Mouse (Mus musculus): Measurements from ENCODE around the gene Tspo2.
A peak's percentile ranks its signal among the peaks of the same experiment; 100 is the strongest.

Tspo2 gene

DNA sequence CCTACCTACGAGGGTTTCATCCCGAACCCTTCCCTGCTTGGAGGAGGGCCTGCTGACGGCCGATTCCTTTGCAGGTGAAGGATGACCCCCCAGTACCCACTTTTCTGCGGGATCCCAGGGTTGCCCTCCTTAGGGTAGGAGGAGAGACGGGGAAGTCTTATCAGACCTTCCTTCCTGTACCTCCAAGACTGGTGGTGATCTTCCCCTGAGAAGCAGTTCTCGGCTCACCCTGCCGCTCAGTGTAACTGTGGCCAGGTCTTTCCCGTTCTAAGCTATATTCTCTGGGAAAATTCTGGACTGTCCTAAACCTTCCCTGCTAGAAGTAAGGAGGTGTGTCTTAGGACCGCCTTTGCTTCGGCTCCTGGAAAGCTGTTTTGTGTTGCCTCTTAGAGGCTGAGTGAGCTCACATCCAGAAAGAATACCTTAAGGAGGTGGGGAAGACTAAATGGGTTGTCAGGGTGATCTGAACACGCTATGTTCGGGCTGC is 41.0 kb downstream of the Tspo2 start:
- peak; percentile 47; the same call in 1 of the 2 replicates for TF ChIP-seq GATA4 (IDR thresholded peaks at IDR 0.05; ENCODE audit: insufficient replicate concordance, low read length)

DNA sequence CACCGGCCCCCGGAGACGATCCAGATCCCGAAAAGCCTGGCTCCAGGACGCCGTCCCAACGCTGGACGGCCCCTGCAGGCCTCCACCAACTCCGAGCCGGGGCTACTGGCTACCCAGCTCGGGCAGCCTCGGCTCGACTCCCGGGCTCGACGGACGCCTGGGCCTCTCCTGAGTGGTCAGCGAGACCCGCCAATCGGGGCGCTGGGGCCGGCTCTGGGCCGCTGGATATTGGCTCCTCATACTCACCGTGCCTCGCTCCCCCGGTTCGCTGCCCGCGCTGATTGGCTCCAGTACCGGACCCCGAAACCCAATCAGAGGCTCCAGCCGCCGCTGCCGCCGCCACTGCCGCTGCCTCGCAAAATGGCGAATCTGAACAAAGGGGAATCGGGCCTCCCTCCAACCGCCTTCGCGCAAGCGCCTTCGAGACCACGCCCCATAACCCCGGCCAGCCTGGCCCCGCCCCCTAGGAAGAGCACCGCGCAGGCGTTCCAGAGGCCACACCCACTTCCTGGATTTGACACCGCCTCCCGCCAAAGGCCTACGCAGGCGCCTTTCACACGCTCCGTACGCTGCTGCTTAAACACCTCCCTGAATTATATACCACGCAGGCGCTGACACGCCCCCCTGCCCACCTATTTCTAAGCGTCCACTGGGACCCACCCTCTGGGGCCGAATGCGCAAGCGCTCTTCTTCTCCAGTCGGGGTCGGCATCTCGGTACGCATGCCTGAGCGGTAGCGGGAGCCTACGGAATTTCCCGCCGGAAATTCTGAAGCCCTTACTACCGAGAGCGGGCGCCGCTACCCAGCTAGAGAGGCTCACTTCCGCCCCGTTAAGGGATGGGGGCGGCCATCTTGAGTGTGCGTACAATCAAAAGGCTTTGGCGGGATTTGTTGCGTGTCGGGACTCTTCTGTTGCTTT is 41.7 kb downstream of the Tspo2 start, which contains the start of the genes Nfya and Oard1:
Gene Nfya (minus strand): TSS at position 527 of the 919 bp plus-strand sequence.
Gene Oard1 (plus strand): TSS at position 635 of the 919 bp plus-strand sequence.
- no peak for TF ChIP-seq GATA4 (IDR thresholded peaks at IDR 0.05; ENCODE audit: insufficient replicate concordance, low read length)

DNA sequence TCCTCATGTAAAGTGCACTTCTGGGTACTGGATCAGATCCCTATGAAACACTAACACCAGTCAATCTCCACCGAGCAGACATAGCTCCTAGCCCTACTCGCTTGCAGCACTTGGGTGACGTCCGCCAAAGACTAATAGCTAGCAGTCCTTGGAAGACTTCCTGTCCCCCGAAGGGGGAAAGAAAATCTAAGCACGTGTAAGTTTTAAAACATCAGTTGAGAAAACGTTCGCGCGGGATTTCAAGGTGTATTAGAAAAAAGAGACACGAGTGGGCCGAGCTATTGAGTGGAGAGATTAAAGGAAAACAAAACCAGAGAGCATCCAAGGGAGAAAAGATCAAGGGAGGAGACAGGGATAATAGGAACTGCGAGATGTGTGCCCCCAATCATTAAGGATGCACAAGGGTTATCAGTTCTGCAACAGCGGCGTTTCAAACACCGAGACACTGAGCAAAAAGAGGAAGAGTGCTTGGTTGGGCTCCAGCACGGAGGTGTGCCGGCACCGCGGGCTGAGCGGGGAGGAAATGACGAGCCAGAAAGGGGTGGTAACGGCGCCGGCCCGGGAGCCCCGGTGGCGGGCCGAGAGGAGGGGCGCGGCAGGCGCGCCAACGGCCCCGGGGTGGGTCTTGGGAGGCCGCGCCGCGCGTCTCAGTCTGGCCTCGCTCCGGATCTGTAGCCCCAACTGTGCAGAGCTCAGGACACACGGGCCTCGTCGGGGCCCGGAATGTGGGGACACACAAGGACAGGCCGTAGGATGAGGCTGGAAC is 42.6 kb downstream of the Tspo2 start:
- TF ChIP-seq GATA4 (IDR thresholded peaks at IDR 0.05; ENCODE audit: insufficient replicate concordance, low read length), result no peak

DNA sequence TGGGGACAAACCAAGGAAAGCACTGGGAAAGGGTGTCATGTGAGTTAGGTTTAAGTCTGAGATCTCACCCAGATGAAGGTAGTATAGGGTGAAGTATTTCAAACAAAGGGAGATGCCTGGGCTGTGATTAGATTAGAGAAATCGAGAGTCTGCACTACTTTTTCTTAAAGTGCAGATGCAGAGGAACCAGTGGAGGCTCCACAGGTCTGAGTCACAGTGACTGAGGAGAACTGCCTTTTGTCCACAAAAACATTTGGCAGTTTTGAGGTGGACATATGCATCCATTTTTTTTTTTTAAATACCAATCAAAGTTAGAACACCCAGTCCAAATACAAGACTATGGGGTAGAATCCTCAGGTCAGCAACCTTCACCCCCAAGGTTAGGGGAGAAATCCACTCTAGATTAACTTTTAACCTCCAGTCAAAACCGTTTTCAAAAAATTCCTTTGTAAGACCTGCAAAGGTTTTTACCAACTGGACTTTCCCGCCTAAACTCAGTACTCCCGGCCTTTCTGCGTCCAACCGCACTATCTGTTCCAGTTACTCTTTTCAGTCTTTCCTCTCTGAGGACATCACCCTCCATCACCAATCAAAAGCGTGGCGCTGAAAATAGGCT is 43.3 kb downstream of the Tspo2 start:
- TF ChIP-seq GATA4 (IDR thresholded peaks at IDR 0.05; ENCODE audit: insufficient replicate concordance, low read length), result no peak

DNA sequence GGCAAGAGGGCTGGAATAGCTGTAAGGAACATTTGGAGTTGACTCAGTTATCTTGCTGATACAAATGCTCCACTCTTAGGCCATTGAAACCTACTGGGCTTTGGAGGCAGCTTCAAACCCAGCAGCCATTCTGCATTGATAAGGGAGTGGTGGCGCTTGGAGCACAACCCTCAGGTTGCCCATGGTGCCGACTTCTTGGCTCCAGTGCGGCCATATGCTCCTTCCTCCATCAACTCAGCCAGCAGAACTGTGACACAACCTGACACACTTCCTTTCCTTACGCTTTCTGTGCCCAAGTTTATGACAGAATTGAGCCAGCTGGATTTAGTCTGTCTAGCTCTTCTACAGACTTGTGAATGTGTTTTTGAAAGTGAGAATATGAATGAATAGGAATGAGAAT is 44.2 kb downstream of the Tspo2 start:
- TF ChIP-seq GATA4 (IDR thresholded peaks at IDR 0.05; ENCODE audit: insufficient replicate concordance, low read length), result no peak

DNA sequence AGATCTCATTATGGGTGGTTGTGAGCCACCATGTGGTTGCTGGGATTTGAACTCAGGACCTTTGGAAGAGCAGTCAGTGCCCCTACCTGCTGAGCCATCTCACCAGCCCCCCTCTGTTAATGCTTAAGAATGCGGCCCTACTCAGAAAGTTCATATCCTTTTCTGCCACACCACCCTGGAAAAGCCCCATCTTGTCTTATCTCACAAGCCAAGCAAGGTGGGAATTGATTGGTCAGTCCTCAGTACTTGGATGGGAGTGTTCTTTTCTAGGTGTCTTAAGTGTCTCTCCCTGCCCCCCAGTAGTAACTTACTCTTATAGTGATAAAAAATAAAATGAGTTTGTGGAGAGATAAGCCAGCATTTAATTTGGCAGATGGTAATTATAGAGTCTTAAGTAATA is 46.6 kb downstream of the Tspo2 start:
- no peak for TF ChIP-seq GATA4 (IDR thresholded peaks at IDR 0.05; ENCODE audit: insufficient replicate concordance, low read length)

DNA sequence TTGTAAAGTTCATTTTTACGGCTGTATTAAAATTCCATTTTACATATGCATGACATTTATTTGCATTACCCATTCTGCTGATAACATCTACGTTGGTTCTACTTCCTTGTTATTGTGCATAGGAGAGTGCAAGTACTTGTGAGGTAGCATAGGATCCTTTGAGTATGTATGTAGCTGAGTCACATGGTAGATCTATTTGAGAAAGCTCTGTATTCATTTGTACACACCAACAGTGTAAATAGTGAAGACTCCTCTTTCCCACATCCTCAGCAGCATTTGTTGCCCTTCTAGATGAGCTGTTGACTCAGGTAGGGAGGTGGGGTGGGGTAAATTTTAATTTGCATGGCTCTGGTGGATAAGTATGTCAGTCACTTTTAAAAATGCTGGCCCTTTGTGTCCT is 47.5 kb downstream of the Tspo2 start:
- TF ChIP-seq GATA4 (IDR thresholded peaks at IDR 0.05; ENCODE audit: insufficient replicate concordance, low read length), result no peak

DNA sequence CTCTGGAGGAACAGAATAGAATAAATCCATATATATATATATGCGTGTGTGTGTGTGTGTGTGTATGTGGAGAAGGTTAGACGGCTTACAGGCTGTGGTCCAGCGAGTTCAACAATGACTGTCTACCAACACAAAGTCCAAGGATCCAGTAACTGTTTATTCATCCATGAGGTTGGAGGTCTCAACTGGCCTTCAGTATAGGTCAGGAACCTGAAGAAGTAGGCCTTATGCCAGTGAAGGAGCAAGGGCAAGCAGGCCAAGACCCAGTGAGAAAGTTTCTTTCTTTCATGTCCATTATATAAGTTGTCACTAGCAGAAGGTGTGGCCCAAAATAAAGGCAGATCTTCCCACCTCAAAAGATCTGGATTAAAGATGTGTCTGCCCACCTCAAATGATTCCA is 48.6 kb downstream of the Tspo2 start:
- TF ChIP-seq GATA4 (IDR thresholded peaks at IDR 0.05; ENCODE audit: insufficient replicate concordance, low read length), result no peak

DNA sequence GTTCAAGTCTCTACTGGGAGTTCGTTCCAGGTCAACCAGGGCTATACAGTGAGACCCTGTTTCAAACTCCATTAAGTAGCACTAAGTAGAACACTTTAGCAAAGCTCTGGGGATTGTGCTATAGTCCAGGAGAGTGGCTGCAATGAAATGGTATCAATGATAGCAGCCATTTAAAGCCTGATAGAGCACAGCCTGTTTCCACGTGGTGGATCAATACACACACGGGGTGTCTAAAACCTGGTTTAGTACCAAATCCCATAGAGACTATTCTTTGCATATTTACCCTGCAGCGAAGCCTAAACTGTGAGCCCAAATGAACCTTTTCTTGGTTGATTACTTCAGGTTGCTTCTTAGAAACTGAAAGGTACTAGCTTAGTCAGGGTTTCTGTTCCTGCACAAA is 49.6 kb downstream of the Tspo2 start:
- TF ChIP-seq GATA4 (IDR thresholded peaks at IDR 0.05; ENCODE audit: insufficient replicate concordance, low read length), result no peak
